Comparison of ENCODE assay signal across 10 mouse cellular contexts in genomic region chr5:101937362-101937761, GRCm38 (mm10).
DNase-seq lines count a peak whose midpoint lies in the region; ATAC-seq and TF ChIP-seq lines count a peak whose summit lies in the region.
"Had no signal": no experiment of that assay in that cellular context is flagged by ENCODE, and none has a peak within 500 bp of the region (broad histone marks: within the 10 kb centered on the region; RNA-seq: fewer than 3 reads in every experiment).

No protein-coding gene starts in this region.

- intact Hi-C loops in heart, adult 2 months (cut with DNase I), result loop anchor here (2.0 to 5.0 kb wide), 3 partner anchors 27 to 133 kb away; no protein-coding TSS in a partner anchor

- WGBS in heart, adult 2 months, result 42% methylated on average over 21 of the region's 21 CpGs
- 82% methylated on average over 21 of the region's 21 CpGs for WGBS in heart, embryonic 10.5 days
- 55% methylated on average over 21 of the region's 21 CpGs for WGBS in intestine, embryonic 15.5 days
- WGBS in forebrain, embryonic 10.5 days, result 95% methylated on average over 21 of the region's 21 CpGs

- H3K79me2 ChIP-seq in heart, adult 2 months (replicated peaks; ENCODE audit: control insufficient read depth, insufficient read depth, low read length), result no peaks in the 10 kb centered on the region

- peaks cover 8% of the 10 kb centered on the region for H3K4me1 ChIP-seq in heart, adult 2 months (ENCODE audit: control insufficient read depth, insufficient read depth, low read length)
- H3K4me1 ChIP-seq in heart, embryonic 10.5 days, result peaks cover 11% of the 10 kb centered on the region; the same call in 1 of the 2 replicates
- H3K4me1 ChIP-seq in ES-E14 (ENCODE audit: control insufficient read depth in 2 of 2, insufficient read depth in 2 of 2, low read length in 2 of 2, poor library complexity in 1 of 2), result no peaks in the 10 kb centered on the region
- H3K4me1 ChIP-seq in intestine, embryonic 15.5 days (replicated peaks), result no peaks in the 10 kb centered on the region; the same call in 1 of the 2 replicates
- no peaks in the 10 kb centered on the region for H3K4me1 ChIP-seq in forebrain, embryonic 10.5 days
- H3K4me1 ChIP-seq: limb, embryonic 12.5 days had no signal

- TF ChIP-seq POLR2A in heart, adult 2 months (IDR thresholded peaks at IDR 0.05; ENCODE audit: insufficient read depth, low read depth, low read length), result no peak

- peak; percentile 73 for ATAC-seq in intestine, embryonic 15.5 days

- peak; percentile 46 to 47 for DNase-seq in heart, adult 2 months
- no peak for DNase-seq in heart, embryonic 10.5 days (ENCODE audit: low spot score)
- no peak for DNase-seq in ES-E14 (ENCODE audit: low read depth, low spot score)
- DNase-seq in lung, postnatal 36 days, result peak; percentile 70
- DNase-seq in cerebellum, postnatal 4 days (ENCODE audit: low spot score in 2 of 2), result no peak
- no peak for DNase-seq in spleen, postnatal 4 days (ENCODE audit: low spot score in 2 of 2)
- no peak for DNase-seq in forebrain, embryonic 10.5 days (ENCODE audit: extremely low spot score, low spot score)

- H3K9ac ChIP-seq in heart, adult 2 months (ENCODE audit: low read depth, low read length), result no peak overlapping the region
- H3K9ac ChIP-seq in ES-E14 (ENCODE audit: insufficient read depth, low read depth, low read length, poor library complexity, severe bottlenecking), result no peak overlapping the region
- H3K9ac ChIP-seq in intestine, embryonic 15.5 days, result no peak overlapping the region
- H3K9ac ChIP-seq: limb, embryonic 12.5 days had no signal

- TF ChIP-seq EP300 in heart, adult 2 months (IDR thresholded peaks at IDR 0.05; ENCODE audit: insufficient read depth, low read depth, low read length), result no peak

- in situ Hi-C loops in ES-E14 (cut with MboI; ENCODE audit: low sequenced_read_pairs in 2 of 2, unreplicated experiment in 2 of 2), result no loop called here

- no peaks in the 10 kb centered on the region; the same call in 1 of the 2 replicates for H3K36me3 ChIP-seq in heart, adult 2 months (ENCODE audit: control insufficient read depth, insufficient read depth, low read length)
- H3K36me3 ChIP-seq in heart, embryonic 10.5 days, result peaks cover 72% of the 10 kb centered on the region
- peaks cover 23% of the 10 kb centered on the region for H3K36me3 ChIP-seq in ES-E14 (ENCODE audit: control insufficient read depth, insufficient read depth, low read length, poor library complexity, severe bottlenecking)
- peaks cover 17% of the 10 kb centered on the region for H3K36me3 ChIP-seq in intestine, embryonic 15.5 days
- H3K36me3 ChIP-seq in forebrain, embryonic 10.5 days (replicated peaks), result peaks cover 92% of the 10 kb centered on the region

- no peak for TF ChIP-seq CTCF in heart, adult 2 months (IDR thresholded peaks at IDR 0.05)

- H3K27me3 ChIP-seq in heart, adult 2 months (ENCODE audit: control insufficient read depth, insufficient read depth, low read length), result no peaks in the 10 kb centered on the region
- H3K27me3 ChIP-seq in heart, embryonic 10.5 days (ENCODE audit: insufficient read depth, poor library complexity, severe bottlenecking), result no peaks in the 10 kb centered on the region
- no peaks in the 10 kb centered on the region for H3K27me3 ChIP-seq in intestine, embryonic 15.5 days (replicated peaks)
- H3K27me3 ChIP-seq in forebrain, embryonic 10.5 days (ENCODE audit: poor library complexity, severe bottlenecking), result no peaks in the 10 kb centered on the region
- H3K27me3 ChIP-seq: limb, embryonic 12.5 days had no signal

- H3K27ac ChIP-seq in heart, adult 2 months, result peak overlapping the region; percentile 53
- H3K27ac ChIP-seq in heart, embryonic 10.5 days, result no peak overlapping the region
- H3K27ac ChIP-seq in ES-E14 (ENCODE audit: insufficient read depth, low read depth, low read length, poor library complexity, severe bottlenecking), result no peak overlapping the region
- no peak overlapping the region for H3K27ac ChIP-seq in intestine, embryonic 15.5 days
- no peak overlapping the region for H3K27ac ChIP-seq in forebrain, embryonic 10.5 days
- H3K27ac ChIP-seq: limb, embryonic 12.5 days had no signal

- no peak overlapping the region for H3K4me2 ChIP-seq in intestine, embryonic 15.5 days (replicated peaks)
- H3K4me2 ChIP-seq: limb, embryonic 12.5 days had no signal

- H3K9me3 ChIP-seq in heart, embryonic 10.5 days, result no peaks in the 10 kb centered on the region
- no peaks in the 10 kb centered on the region for H3K9me3 ChIP-seq in ES-E14 (ENCODE audit: control insufficient read depth, insufficient read depth, low read depth, low read length)
- no peaks in the 10 kb centered on the region for H3K9me3 ChIP-seq in intestine, embryonic 15.5 days
- H3K9me3 ChIP-seq in forebrain, embryonic 10.5 days, result no peaks in the 10 kb centered on the region
- H3K9me3 ChIP-seq: limb, embryonic 12.5 days had no signal

- H3K4me3 ChIP-seq in heart, adult 2 months, result no peak overlapping the region
- no peak overlapping the region for H3K4me3 ChIP-seq in heart, embryonic 10.5 days
- peak overlapping the region; percentile 13 to 29; a peak in 3 of 4 replicates for H3K4me3 ChIP-seq in ES-E14 (ENCODE audit: insufficient read depth in 1 of 2, low read depth in 1 of 2, low read length in 2 of 2, poor library complexity in 1 of 2, severe bottlenecking in 1 of 2)
- H3K4me3 ChIP-seq in intestine, embryonic 15.5 days (replicated peaks), result no peak overlapping the region
- no peak overlapping the region for H3K4me3 ChIP-seq in forebrain, embryonic 10.5 days
- H3K4me3 ChIP-seq: limb, embryonic 12.5 days; myocyte had no signal

TF ChIP-seq in ES-E14, 5 proteins besides CTCF, POLR2A, EP300 and RAD21:
- no peak for TF ChIP-seq CHD2 (IDR thresholded peaks at IDR 0.05; ENCODE audit: low read depth, low read length)

Comparison
In these comparisons a context has a peak if more than half of its experiments do, and no peak if none do; other contexts are left out.
1. DNase-seq: peak in heart, adult 2 months (2 of 2) and lung, postnatal 36 days (single experiment); none in heart, embryonic 10.5 days (single experiment), ES-E14 (single experiment), cerebellum, postnatal 4 days (0 of 2), spleen, postnatal 4 days (0 of 2) and forebrain, embryonic 10.5 days (single experiment).
2. H3K4me3 ChIP-seq: peak in ES-E14 (2 of 2); none in heart, adult 2 months (single experiment), heart, embryonic 10.5 days (single experiment), intestine, embryonic 15.5 days (single experiment) and forebrain, embryonic 10.5 days (single experiment).